Mouse (Mus musculus): ENCODE measurements around the gene Tdg.

GRCm38 (mm10) chr10:82676949-82677348, 47.3 kb downstream of the Tdg start:
- TF ChIP-seq POLR2A (IDR thresholded peaks at IDR 0.05; ENCODE audit: borderline replicate concordance, insufficient read depth, low read length) = 0 out of 2 replicates have a peak, but pooled peaks have one; percentile 24
- TF ChIP-seq CTCF (IDR thresholded peaks at IDR 0.05; ENCODE audit: borderline replicate concordance, insufficient read depth, low read depth, low read length) = no peak

Data from cerebellum, adult 2 months (tissue).